Comparison of ENCODE assay signal across 25 mouse cellular contexts in genomic region chr10:44118616-44119015, GRCm38 (mm10). TPM values are rescaled to one million over a fixed set of nuclear protein-coding genes. Genes with fewer than 3 reads are reported as not detected.
DNase-seq lines count a peak whose midpoint lies in the region; ATAC-seq and TF ChIP-seq lines count a peak whose summit lies in the region.
"Had no signal": no experiment of that assay in that cellular context is flagged by ENCODE, and none has a peak within 500 bp of the region (broad histone marks: within the 10 kb centered on the region; RNA-seq: fewer than 3 reads in every experiment).

No protein-coding gene starts in this region.

- no peaks in the 10 kb centered on the region for H3K4me1 ChIP-seq in midbrain, postnatal 0 days (ENCODE audit: insufficient read depth, low read length)
- H3K4me1 ChIP-seq in midbrain, embryonic 11.5 days (ENCODE audit: control insufficient read depth, insufficient read depth, low read length) = no peaks in the 10 kb centered on the region
- H3K4me1 ChIP-seq: hindbrain, embryonic 13.5 days; limb, embryonic 13.5 days; liver, embryonic 13.5 days; midbrain, embryonic 10.5 days had no signal

- ATAC-seq in midbrain, postnatal 0 days (ENCODE audit: low FRiP score) = no peak
- no peak for ATAC-seq in midbrain, embryonic 11.5 days (ENCODE audit: low FRiP score)
- ATAC-seq: forebrain, embryonic 15.5 days; intestine, embryonic 15.5 days had no signal

- peak; percentile 25 for DNase-seq in heart, adult 11 months
- DNase-seq in heart, adult 8-10 months (ENCODE audit: low spot score) = no peak
- DNase-seq in midbrain, postnatal 0 days (ENCODE audit: low spot score) = peak; percentile 34
- no peak for DNase-seq in midbrain, embryonic 11.5 days (ENCODE audit: low spot score, missing footprints)
- DNase-seq in Muller cell, postnatal 12 days (ENCODE audit: inconsistent ontology term) = peak; percentile 82
- peak; percentile 20 for DNase-seq in brain, adult 2 months (ENCODE audit: low read depth, low spot score)
- no peak for DNase-seq in natural killer cell, adult 2 months (ENCODE audit: low spot score in 2 of 2)
- DNase-seq: adrenal gland, postnatal 10 days; cerebellum, adult 18-20 months; cerebellum, postnatal 25 days; gastrocnemius, postnatal 36 days; heart, postnatal 10 days; liver, embryonic 13.5 days; lung, embryonic 14.5 days; lung, postnatal 36 days; right cerebral cortex, adult 18-20 months; thymus, adult 18-20 months; thymus, postnatal 4 days had no signal

- WGBS in midbrain, postnatal 0 days = 27% methylated on average over 4 of the region's 4 CpGs
- 41% methylated on average over 4 of the region's 4 CpGs for WGBS in midbrain, embryonic 11.5 days

- H3K9me3 ChIP-seq in midbrain, postnatal 0 days (ENCODE audit: low read length) = no peaks in the 10 kb centered on the region
- no peaks in the 10 kb centered on the region for H3K9me3 ChIP-seq in midbrain, embryonic 11.5 days (ENCODE audit: control insufficient read depth, low read length)
- H3K9me3 ChIP-seq: forebrain, embryonic 15.5 days; G1E; hindbrain, embryonic 13.5 days; intestine, embryonic 15.5 days; limb, embryonic 13.5 days; liver, embryonic 13.5 days; midbrain, embryonic 10.5 days had no signal

- no peak overlapping the region for H3K27ac ChIP-seq in midbrain, postnatal 0 days (ENCODE audit: low read depth, low read length)
- no peak overlapping the region for H3K27ac ChIP-seq in midbrain, embryonic 11.5 days (ENCODE audit: low read depth, low read length)
- H3K27ac ChIP-seq: forebrain, embryonic 15.5 days; hindbrain, embryonic 13.5 days; intestine, embryonic 15.5 days; limb, embryonic 13.5 days; liver, embryonic 13.5 days; midbrain, embryonic 10.5 days had no signal

- H3K4me2 ChIP-seq in midbrain, postnatal 0 days (ENCODE audit: low read depth, low read length, poor library complexity, severe bottlenecking) = no peak overlapping the region
- H3K4me2 ChIP-seq in midbrain, embryonic 11.5 days = no peak overlapping the region
- H3K4me2 ChIP-seq: forebrain, embryonic 15.5 days; heart, embryonic 11.5 days; hindbrain, embryonic 13.5 days; intestine, embryonic 15.5 days; limb, embryonic 13.5 days; liver, embryonic 13.5 days; lung, embryonic 14.5 days had no signal

- H3K36me3 ChIP-seq in midbrain, postnatal 0 days (ENCODE audit: insufficient read depth, low read length) = no peaks in the 10 kb centered on the region
- H3K36me3 ChIP-seq in midbrain, embryonic 11.5 days (ENCODE audit: control insufficient read depth, insufficient read depth, low read length) = no peaks in the 10 kb centered on the region
- H3K36me3 ChIP-seq: forebrain, embryonic 15.5 days; G1E; hindbrain, embryonic 13.5 days; intestine, embryonic 15.5 days; limb, embryonic 13.5 days; liver, embryonic 13.5 days; midbrain, embryonic 10.5 days had no signal

- no peak overlapping the region for H3K4me3 ChIP-seq in midbrain, postnatal 0 days (ENCODE audit: low read depth, low read length)
- no peak overlapping the region for H3K4me3 ChIP-seq in midbrain, embryonic 11.5 days (ENCODE audit: low read depth, low read length)
- H3K4me3 ChIP-seq: forebrain, embryonic 15.5 days; hindbrain, embryonic 13.5 days; intestine, embryonic 15.5 days; limb, embryonic 13.5 days; liver, embryonic 13.5 days; midbrain, embryonic 10.5 days had no signal

- no peaks in the 10 kb centered on the region for H3K27me3 ChIP-seq in midbrain, postnatal 0 days (ENCODE audit: insufficient read depth, low read length)
- H3K27me3 ChIP-seq in midbrain, embryonic 11.5 days (ENCODE audit: control insufficient read depth, insufficient read depth, low read length) = no peaks in the 10 kb centered on the region
- H3K27me3 ChIP-seq: forebrain, embryonic 15.5 days; intestine, embryonic 15.5 days; limb, embryonic 13.5 days; liver, embryonic 13.5 days had no signal

- no peak for TF ChIP-seq CTCF in midbrain, postnatal 0 days (IDR thresholded peaks at IDR 0.05)

- no peak overlapping the region for H3K9ac ChIP-seq in midbrain, postnatal 0 days (replicated peaks; ENCODE audit: low read length, poor library complexity, severe bottlenecking)
- H3K9ac ChIP-seq in midbrain, embryonic 11.5 days (ENCODE audit: low read length) = no peak overlapping the region
- H3K9ac ChIP-seq: forebrain, embryonic 15.5 days; hindbrain, embryonic 13.5 days; intestine, embryonic 15.5 days; limb, embryonic 13.5 days; liver, embryonic 13.5 days; lung, embryonic 14.5 days had no signal

RNA-seq across cellular contexts. Expression of gene Crybg1, which starts 30.0 kb away (rescaled TPM):
- 1 to 10 TPM; 3.3 to 4.0 (median 3.4) TPM for total RNA-seq in heart, adult 8-10 months (2022)
- total RNA-seq in midbrain, postnatal 0 days (2014; rRNA removed) = 0.38 and 1.0 TPM in 2 replicates
- polyA plus RNA-seq in midbrain, postnatal 0 days (2015; fragmentation: Nextera tagmentation; extraction: Ambion mirVana) = 0.15 and 0.20 TPM in 2 replicates
- polyA plus RNA-seq in midbrain, embryonic 11.5 days (2014; fragmentation: Nextera tagmentation; extraction: Ambion mirVana) = 0.27 and 0.34 TPM in 2 replicates

Comparison
In these comparisons a context has a peak if more than half of its experiments do, and no peak if none do; other contexts are left out.
1. DNase-seq: peak in heart, adult 11 months (single experiment), midbrain, postnatal 0 days (single experiment), Muller cell, postnatal 12 days (single experiment) and brain, adult 2 months (single experiment); none in heart, adult 8-10 months (single experiment), midbrain, embryonic 11.5 days (single experiment) and natural killer cell, adult 2 months (0 of 2).